Mouse (Mus musculus) brain, embryonic 14.5 days (tissue): ENCODE data around the gene Gm45713.

Experiments used
- CTCF ChIP-seq: fragments of 200-500 bp; IDR thresholded peaks from 2 replicates; pipeline ENCODE4 v1.5.1; 2012; ENCODE audit warnings: inconsistent platforms, mild to moderate bottlenecking, moderate library complexity, borderline replicate concordance; ENCODE audit not compliant: insufficient read depth, insufficient read length; ENCODE audit errors: extremely low read depth
- POLR2A ChIP-seq: fragments of 200-500 bp; IDR thresholded peaks from 2 replicates; pipeline ENCODE4 v1.6.1; 2012; ENCODE audit warnings: mild to moderate bottlenecking, inconsistent platforms, borderline replicate concordance; ENCODE audit not compliant: poor library complexity, insufficient read depth, insufficient read length, severe bottlenecking; ENCODE audit errors: extremely low read depth

- TF ChIP-seq CTCF (no peak), POLR2A (no peak)
Observed at GRCm38 (mm10) chr7:45129776-45130512, 6.1 kb downstream of the Gm45713 start.
